Mouse (Mus musculus) embryonic stem cell, embryonic (primary cell): Measurements from ENCODE around the gene Frzb.
"Not testable (repeated sequence)": the region's sequence is repeated elsewhere in the genome, so short reads cannot be mapped to it uniquely, and the experiment has no call there.

Experiments
- CTCF ChIA-PET, 4 experiments: fragments of 300-600 bp in 2 of 4; fragments of 350-600 bp in 2 of 4; sonication (Branson Sonifier 250); formaldehyde crosslinking; loops; one replicate each; lab custom pipeline; 2022; ENCODE audit warnings: inconsistent platforms in 2 of 4; lab: Charles Lee
- POLR2A ChIA-PET, 4 experiments: fragments of 300-600 bp in 2 of 4; fragments of 350-600 bp in 2 of 4; sonication (Branson Sonifier 250); formaldehyde crosslinking; loops; one replicate each; lab custom pipeline; 2022; ENCODE audit warnings: antibody characterized with exemption in 4 of 4, inconsistent platforms in 1 of 4; lab: Charles Lee

Frzb gene

DNA sequence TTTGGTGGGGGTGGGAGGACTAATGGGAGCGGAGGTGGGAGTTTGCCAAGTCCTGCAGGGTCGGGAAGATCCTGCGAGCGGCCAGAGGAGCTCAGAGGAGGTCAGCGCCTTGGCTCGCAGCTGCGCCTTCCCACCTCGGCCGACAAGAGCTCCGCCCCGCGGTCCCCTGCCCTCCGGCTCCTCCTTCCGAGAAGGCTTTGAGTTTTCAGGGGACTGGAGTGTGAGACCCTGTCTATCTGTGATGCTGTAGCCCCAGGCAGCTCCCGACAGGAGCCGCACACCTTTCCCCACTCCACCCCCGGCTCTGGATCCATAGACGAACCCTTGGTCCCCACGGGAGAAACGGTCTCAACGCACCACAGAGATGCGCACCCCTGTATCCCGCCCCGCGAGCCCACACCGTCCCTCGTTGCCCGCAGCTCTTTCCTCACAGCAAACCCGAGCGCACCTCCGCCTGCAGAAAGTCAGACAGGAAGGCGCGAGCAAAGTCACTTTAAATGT lies at the start of gene Frzb:
Gene Frzb, minus strand, starts transcription at position 335 of the 501 bp plus-strand sequence.
- ChIA-PET POLR2A (interaction anchor here in 1 of 4 experiments (0.9 kb wide), 1 partner anchor 38 kb away, joined by 3 read pairs; no protein-coding TSS in a partner anchor), CTCF (interaction anchor here in 1 of 4 experiments (0.9 kb wide), 1 partner anchor 106 kb away, joined by 3 read pairs; no protein-coding TSS in a partner anchor)

GRCm38 (mm10) chr2:80495304-80495703 lies 47.9 kb upstream of the Frzb start:
- POLR2A ChIA-PET, CTCF ChIA-PET: not testable (repeated sequence)

GRCm38 (mm10) chr2:80486851-80487250 lies 39.4 kb upstream of the Frzb start:
- POLR2A ChIA-PET, result no interaction called here
- CTCF ChIA-PET, result interaction anchor here in 1 of 4 experiments (0.6 kb wide), 1 partner anchor 36 kb away, joined by 6 read pairs; no protein-coding TSS in a partner anchor

GRCm38 (mm10) chr2:80484951-80485350 lies 37.5 kb upstream of the Frzb start:
- ChIA-PET CTCF (no interaction called here), POLR2A (interaction anchor here in 2 of 4 experiments (0.7 to 0.8 kb wide), 2 partner anchors 38 to 1603 kb away, joined by 3 read pairs; partner anchors contain the start of gene Frzb (in 1 of the 2))

GRCm38 (mm10) chr2:80475831-80476230 lies 28.4 kb upstream of the Frzb start:
- POLR2A ChIA-PET, result no interaction called here
- CTCF ChIA-PET, result no interaction called here

- ChIA-PET CTCF (no interaction called here), POLR2A (no interaction called here)
Observed at GRCm38 (mm10) chr2:80474247-80474796, 26.9 kb upstream of the Frzb start.

- POLR2A ChIA-PET, result interaction anchor here in 1 of 4 experiments (0.7 kb wide), 1 partner anchor 343 kb away, joined by 4 read pairs; no protein-coding TSS in a partner anchor
- CTCF ChIA-PET, result no interaction called here
Observed at GRCm38 (mm10) chr2:80465991-80466821, 18.8 kb upstream of the Frzb start.

GRCm38 (mm10) chr2:80461827-80462226 lies 14.4 kb upstream of the Frzb start:
- CTCF ChIA-PET, result no interaction called here
- POLR2A ChIA-PET, result interaction anchor here in 1 of 4 experiments (0.6 kb wide), 1 partner anchor 40 kb away, joined by 4 read pairs; no protein-coding TSS in a partner anchor

GRCm38 (mm10) chr2:80448231-80448630 lies 806 bp upstream of the Frzb start:
- ChIA-PET CTCF (no interaction called here), POLR2A (no interaction called here)

- ChIA-PET POLR2A (interaction anchor here in 2 of 4 experiments (0.6 to 0.9 kb wide), 3 partner anchors 19 to 143 kb away, joined by 3 to 4 read pairs (median 4); no protein-coding TSS in a partner anchor), CTCF (interaction anchor here in 1 of 4 experiments (0.9 kb wide), 1 partner anchor 105 kb away, joined by 3 read pairs; no protein-coding TSS in a partner anchor)
Observed at GRCm38 (mm10) chr2:80446308-80447151, 895 bp downstream of the Frzb start.

GRCm38 (mm10) chr2:80445926-80446307 lies 1.5 kb downstream of the Frzb start:
- ChIA-PET POLR2A (interaction anchor here in 1 of 4 experiments (0.6 kb wide), 1 partner anchor 143 kb away, joined by 4 read pairs; no protein-coding TSS in a partner anchor), CTCF (no interaction called here)

GRCm38 (mm10) chr2:80445491-80445890 lies 1.9 kb downstream of the Frzb start:
- CTCF ChIA-PET, result no interaction called here
- POLR2A ChIA-PET, result no interaction called here

GRCm38 (mm10) chr2:80444418-80445365 lies 2.7 kb downstream of the Frzb start:
- POLR2A ChIA-PET, result interaction anchor here in 2 of 4 experiments (0.6 to 0.8 kb wide), 2 partner anchors 199 to 749 kb away, joined by 3 to 5 read pairs; no protein-coding TSS in a partner anchor
- CTCF ChIA-PET, result interaction anchor here in 3 of 4 experiments (0.5 to 1.3 kb wide), 6 partner anchors 14 to 226 kb away, joined by 3 to 18 read pairs (median 4); no protein-coding TSS in a partner anchor

DNA sequence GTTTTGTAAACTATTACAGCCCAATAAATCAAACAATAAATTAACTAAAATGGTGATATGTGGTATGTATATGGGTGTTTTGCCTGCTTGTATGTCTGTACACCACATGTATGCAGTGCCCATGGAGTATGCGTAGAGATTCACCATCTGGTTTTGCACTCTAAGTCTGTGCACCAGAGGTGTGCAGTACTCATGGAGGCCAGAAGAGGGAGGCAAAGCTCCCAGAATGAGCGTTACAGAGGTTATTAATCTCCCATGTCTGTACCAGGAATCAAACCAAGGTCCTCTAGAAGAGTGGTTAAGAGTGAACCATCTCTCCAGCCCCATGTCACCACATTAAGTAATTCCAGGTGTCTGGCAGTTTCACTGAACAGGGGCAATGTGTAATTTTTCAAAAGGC lies 3.5 kb downstream of the Frzb start:
- POLR2A ChIA-PET, result interaction anchor here in 2 of 4 experiments (0.6 to 0.8 kb wide), 3 partner anchors 102 to 748 kb away, joined by 3 to 5 read pairs (median 4); no protein-coding TSS in a partner anchor
- CTCF ChIA-PET, result interaction anchor here in 3 of 4 experiments (0.6 to 1.3 kb wide), 5 partner anchors 13 to 226 kb away, joined by 3 to 6 read pairs (median 4); no protein-coding TSS in a partner anchor

DNA sequence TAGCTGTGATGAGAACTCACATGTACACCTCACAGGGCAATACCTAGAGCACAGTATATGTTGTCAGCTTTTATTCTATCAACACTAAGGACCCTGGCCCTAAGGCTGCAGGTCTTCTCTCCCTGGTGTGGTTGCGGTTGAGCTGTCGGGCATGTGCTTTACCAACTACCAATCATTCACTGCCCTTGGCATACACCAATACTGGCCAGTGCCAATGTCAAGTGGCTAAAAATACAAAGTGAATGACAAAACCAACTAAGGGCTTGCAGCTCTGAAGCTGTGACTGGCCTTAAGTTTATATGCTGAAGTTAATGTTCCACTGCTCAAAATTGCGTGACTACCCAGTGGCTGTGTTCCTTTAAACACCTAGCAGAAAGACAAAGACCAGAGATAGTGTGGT lies 6.0 kb downstream of the Frzb start:
- CTCF ChIA-PET, result interaction anchor here in 1 of 4 experiments (0.9 kb wide), 1 partner anchor 54 kb away, joined by 3 read pairs; no protein-coding TSS in a partner anchor
- POLR2A ChIA-PET, result no interaction called here

DNA sequence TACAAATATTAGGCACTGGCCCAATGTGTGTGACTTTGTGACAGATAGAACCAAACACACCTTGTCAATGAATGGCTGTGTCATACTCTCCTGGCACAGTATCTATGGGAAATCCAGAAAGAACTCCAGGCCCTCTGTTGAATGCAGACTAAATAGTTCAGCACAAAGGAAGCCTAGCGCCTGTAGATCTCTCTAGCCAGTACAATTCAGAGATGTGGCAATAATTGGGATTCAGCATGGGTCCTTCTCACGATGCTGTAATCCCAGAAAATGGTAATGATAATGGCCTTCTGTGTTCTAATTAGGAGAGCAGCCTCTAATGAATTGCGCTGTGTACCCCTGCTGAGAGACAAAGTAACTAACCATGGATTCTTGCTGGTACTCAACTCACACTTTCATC lies 8.6 kb downstream of the Frzb start:
- ChIA-PET CTCF (no interaction called here), POLR2A (no interaction called here)

DNA sequence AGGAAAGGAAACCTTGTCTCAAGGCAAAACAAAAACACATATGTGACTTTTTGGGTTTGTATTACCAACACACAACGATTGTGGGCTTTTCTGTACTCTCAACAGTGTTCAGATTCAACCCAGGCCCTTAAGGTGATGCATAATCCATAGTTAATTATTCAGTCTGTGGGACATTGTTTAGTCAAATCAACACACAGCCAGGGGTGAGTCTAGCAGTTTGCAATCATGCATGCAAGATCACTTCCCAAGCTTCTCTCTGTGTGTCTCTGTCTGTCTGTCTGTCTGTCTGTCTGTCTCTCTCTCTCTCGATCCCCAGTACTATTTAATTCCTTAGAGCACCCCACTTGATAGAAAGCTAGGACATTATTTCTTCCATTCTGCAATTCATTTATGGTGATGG lies 10.0 kb downstream of the Frzb start:
- POLR2A ChIA-PET, result no interaction called here
- CTCF ChIA-PET, result no interaction called here
